Mouse (Mus musculus): Measurements from ENCODE around the gene Tbc1d1. TPM values are rescaled to one million over a fixed set of nuclear protein-coding genes. Genes with fewer than 3 reads are reported as not detected.

Tbc1d1 gene
- total RNA-seq, 2 experiments from 2014 or later: 16.2 to 20.2 TPM

GRCm38 (mm10) chr5:64159781-64160704 is 3.9 kb downstream of the Tbc1d1 start:
- peak; percentile 71 to 82 for DNase-seq (ENCODE audit: low spot score in 2 of 2)
- intact Hi-C loops (cut with DNase I): no loop called here

GRCm38 (mm10) chr5:64160705-64161391 is 4.7 kb downstream of the Tbc1d1 start:
- intact Hi-C loops (cut with DNase I): no loop called here
- peak in 1 of 2 experiments; percentile 35 for DNase-seq (ENCODE audit: low spot score in 2 of 2)

GRCm38 (mm10) chr5:64161917-64162316 is 5.8 kb downstream of the Tbc1d1 start:
- intact Hi-C loops (cut with DNase I): no loop called here

GRCm38 (mm10) chr5:64162582-64162981 is 6.5 kb downstream of the Tbc1d1 start:
- no peak for DNase-seq (ENCODE audit: low spot score in 2 of 2)
- intact Hi-C loops (cut with DNase I): no loop called here

More at GRCm38 (mm10) chr5:64161917-64162316, 5.8 kb downstream of the Tbc1d1 start:
- DNase-seq (ENCODE audit: low spot score in 2 of 2): no peak

- intact Hi-C loops (cut with DNase I): no loop called here
- no peak for DNase-seq (ENCODE audit: low spot score in 2 of 2)
Measured at GRCm38 (mm10) chr5:64164414-64164813, 8.3 kb downstream of the Tbc1d1 start.

- peak in 1 of 2 experiments; percentile 71 for DNase-seq (ENCODE audit: low spot score in 2 of 2)
- intact Hi-C loops (cut with DNase I): no loop called here
Measured at GRCm38 (mm10) chr5:64165826-64166225, 9.7 kb downstream of the Tbc1d1 start.

- intact Hi-C loops (cut with DNase I): no loop called here
- no peak for DNase-seq (ENCODE audit: low spot score in 2 of 2)
Measured at GRCm38 (mm10) chr5:64168990-64169540, 13.0 kb downstream of the Tbc1d1 start.

GRCm38 (mm10) chr5:64172884-64173283 is 16.8 kb downstream of the Tbc1d1 start:
- intact Hi-C loops (cut with DNase I): no loop called here
- no peak for DNase-seq (ENCODE audit: low spot score in 2 of 2)

GRCm38 (mm10) chr5:64173302-64173701 is 17.2 kb downstream of the Tbc1d1 start:
- intact Hi-C loops (cut with DNase I): no loop called here
- DNase-seq (ENCODE audit: low spot score in 2 of 2): no peak

- DNase-seq (ENCODE audit: low spot score in 2 of 2): no peak
Measured at GRCm38 (mm10) chr5:64174429-64174935, 18.4 kb downstream of the Tbc1d1 start.

GRCm38 (mm10) chr5:64180548-64180947 is 24.4 kb downstream of the Tbc1d1 start:
- intact Hi-C loops (cut with DNase I): no loop called here

More at GRCm38 (mm10) chr5:64174429-64174935, 18.4 kb downstream of the Tbc1d1 start:
- intact Hi-C loops (cut with DNase I): no loop called here

GRCm38 (mm10) chr5:64183712-64184111 is 27.6 kb downstream of the Tbc1d1 start:
- DNase-seq (ENCODE audit: low spot score in 2 of 2): no peak
- intact Hi-C loops (cut with DNase I): no loop called here

More at GRCm38 (mm10) chr5:64180548-64180947, 24.4 kb downstream of the Tbc1d1 start:
- no peak for DNase-seq (ENCODE audit: low spot score in 2 of 2)

- intact Hi-C loops (cut with DNase I): no loop called here
- no peak for DNase-seq (ENCODE audit: low spot score in 2 of 2)
Measured at GRCm38 (mm10) chr5:64185257-64185656, 29.2 kb downstream of the Tbc1d1 start.

- DNase-seq (ENCODE audit: low spot score in 2 of 2): peak in 1 of 2 experiments; percentile 17
- intact Hi-C loops (cut with DNase I): no loop called here
Measured at GRCm38 (mm10) chr5:64186566-64186965, 30.5 kb downstream of the Tbc1d1 start.

- intact Hi-C loops (cut with DNase I): no loop called here
- DNase-seq (ENCODE audit: low spot score in 2 of 2): no peak
Measured at GRCm38 (mm10) chr5:64188083-64188648, 32.1 kb downstream of the Tbc1d1 start.

- no peak for DNase-seq (ENCODE audit: low spot score in 2 of 2)
- intact Hi-C loops (cut with DNase I): no loop called here
Measured at GRCm38 (mm10) chr5:64190892-64191291, 34.8 kb downstream of the Tbc1d1 start.

- DNase-seq (ENCODE audit: low spot score in 2 of 2): no peak
- intact Hi-C loops (cut with DNase I): no loop called here
Measured at GRCm38 (mm10) chr5:64193353-64193752, 37.2 kb downstream of the Tbc1d1 start.

GRCm38 (mm10) chr5:64196250-64196865 is 40.3 kb downstream of the Tbc1d1 start:
- no peak for DNase-seq (ENCODE audit: low spot score in 2 of 2)
- intact Hi-C loops (cut with DNase I): no loop called here

GRCm38 (mm10) chr5:64196866-64197321 is 40.8 kb downstream of the Tbc1d1 start:
- no peak for DNase-seq (ENCODE audit: low spot score in 2 of 2)
- intact Hi-C loops (cut with DNase I): no loop called here
